Mouse (Mus musculus) midbrain, embryonic 11.5 days (tissue): Measurements from ENCODE around the gene Oprd1. TPM values are rescaled to one million over a fixed set of nuclear protein-coding genes. Genes with fewer than 3 reads are reported as not detected.

Experiments used
- ATAC-seq: fragments of 200-750 bp; cut with Nextera tagmentation; 2 replicates; pipeline ENCODE4 v1.8.0; 2017; ENCODE audit warnings: moderate TSS enrichment, moderate library complexity; ENCODE audit not compliant: low FRiP score
- DNase-seq: peaks from one replicate; pipeline ENCODE4 v3.0.0; 2015; ENCODE audit warnings: low spot score; ENCODE audit errors: missing footprints
- H3K27ac ChIP-seq: fragments of 300-500 bp; sonication (generic); 2 replicates; pipeline ENCODE4 v1.5.1; 2014; ENCODE audit warnings: low read depth, low read length
- H3K27me3 ChIP-seq: fragments of 300-500 bp; sonication (generic); 2 replicates; pipeline ENCODE4 v1.6.1; 2014; ENCODE audit warnings: mild to moderate bottlenecking, low read length, moderate library complexity, mixed read lengths; ENCODE audit not compliant: control insufficient read depth, insufficient read depth
- H3K36me3 ChIP-seq: fragments of 300-500 bp; sonication (generic); 2 replicates; pipeline ENCODE4 v1.6.1; 2014; ENCODE audit warnings: mild to moderate bottlenecking, low read length, moderate library complexity, mixed read lengths; ENCODE audit not compliant: control insufficient read depth, insufficient read depth
- H3K4me1 ChIP-seq: fragments of 300-500 bp; sonication (generic); 2 replicates; pipeline ENCODE4 v1.6.1; 2014; ENCODE audit warnings: low read length; ENCODE audit not compliant: control insufficient read depth, insufficient read depth
- H3K4me2 ChIP-seq: fragments of 300-500 bp; sonication (generic); 2 replicates; pipeline ENCODE4 v1.6.1; 2014; ENCODE audit warnings: mild to moderate bottlenecking, moderate library complexity
- H3K4me3 ChIP-seq: fragments of 300-500 bp; sonication (generic); 2 replicates; pipeline ENCODE4 v1.5.1; 2014; ENCODE audit warnings: low read depth, low read length
- H3K9ac ChIP-seq: fragments of 300-500 bp; sonication (generic); 2 replicates; pipeline ENCODE4 v1.6.1; 2014; ENCODE audit warnings: low read length
- H3K9me3 ChIP-seq: fragments of 300-500 bp; sonication (generic); 2 replicates; pipeline ENCODE4 v1.6.1; 2016; ENCODE audit warnings: low read length; ENCODE audit not compliant: control insufficient read depth
- WGBS: fragments of 180-500 bp; shearing (Covaris S2); extraction: QIAGEN DNeasy Blood & Tissue Kit; methylation state at CpG from one replicate; pipeline ENCODE4 v1.1.7; 2014; 5-methylcytosine and 5-hydroxymethylcytosine counted together
- polyA plus RNA-seq: library from polyadenylated mRNA; unstranded; fragments of >200 nt; fragmentation: Nextera tagmentation; extraction: Ambion mirVana; gene quantifications from 2 replicates; pipeline ENCODE4 v1.2.1, GENCODE M21; 2014

Oprd1 gene
- polyA plus RNA-seq, 1 experiment from 2014 or later = 0.08 TPM

- Histone ChIP-seq H3K9ac (no peak overlapping the region), H3K9me3 (no peaks in the 10 kb centered on the region), H3K36me3 (no peaks in the 10 kb centered on the region), H3K4me2 (no peak overlapping the region), H3K27me3 (no peaks in the 10 kb centered on the region), H3K4me1 (peaks cover 11% of the 10 kb centered on the region), H3K4me3 (no peak overlapping the region), H3K27ac (no peak overlapping the region)
- WGBS = 19% methylated on average over 4 of the region's 4 CpGs
- ATAC-seq = no peak
- peak; percentile 87 for DNase-seq
Observed at GRCm38 (mm10) chr4:132111227-132111626, 33.1 kb downstream of the Oprd1 start.

DNA sequence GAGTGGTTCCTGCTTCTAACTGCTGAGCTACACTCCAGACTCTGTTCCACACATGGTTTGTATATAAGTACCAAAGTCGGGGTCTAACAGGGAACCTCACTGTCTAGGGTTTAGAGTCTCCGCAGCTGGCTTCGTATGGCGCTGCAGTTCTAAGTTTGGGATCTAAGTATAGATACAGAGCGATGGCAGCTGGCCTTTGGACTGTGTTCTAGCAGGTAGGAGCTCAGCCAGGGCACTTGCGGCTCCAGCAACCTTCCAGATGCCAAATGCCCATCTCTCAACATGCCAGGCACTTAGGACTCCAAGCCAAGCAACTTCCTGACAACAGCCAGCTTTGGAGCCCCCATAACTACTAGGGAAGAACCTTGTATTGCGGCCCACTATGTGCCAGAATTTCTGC lies 36.1 kb downstream of the Oprd1 start:
- H3K36me3 ChIP-seq = no peaks in the 10 kb centered on the region
- H3K4me2 ChIP-seq = no peak overlapping the region
- no peak overlapping the region for H3K4me3 ChIP-seq
- H3K27ac ChIP-seq = no peak overlapping the region
- no peak for ATAC-seq
- H3K27me3 ChIP-seq = no peaks in the 10 kb centered on the region
- no peaks in the 10 kb centered on the region for H3K9me3 ChIP-seq
- DNase-seq = peak; percentile 66
- 93% methylated on average over 7 of the region's 7 CpGs for WGBS
- peaks cover 11% of the 10 kb centered on the region for H3K4me1 ChIP-seq
- H3K9ac ChIP-seq = no peak overlapping the region

GRCm38 (mm10) chr4:132101152-132101551 lies 43.1 kb downstream of the Oprd1 start:
- 45% methylated on average over 3 of the region's 3 CpGs for WGBS
- no peaks in the 10 kb centered on the region for H3K27me3 ChIP-seq
- no peak overlapping the region for H3K9ac ChIP-seq
- no peaks in the 10 kb centered on the region for H3K36me3 ChIP-seq
- H3K27ac ChIP-seq = no peak overlapping the region
- no peak overlapping the region for H3K4me2 ChIP-seq
- ATAC-seq (no peak), DNase-seq (no peak)
- no peaks in the 10 kb centered on the region for H3K4me1 ChIP-seq
- no peaks in the 10 kb centered on the region for H3K9me3 ChIP-seq
- H3K4me3 ChIP-seq = no peak overlapping the region

DNA sequence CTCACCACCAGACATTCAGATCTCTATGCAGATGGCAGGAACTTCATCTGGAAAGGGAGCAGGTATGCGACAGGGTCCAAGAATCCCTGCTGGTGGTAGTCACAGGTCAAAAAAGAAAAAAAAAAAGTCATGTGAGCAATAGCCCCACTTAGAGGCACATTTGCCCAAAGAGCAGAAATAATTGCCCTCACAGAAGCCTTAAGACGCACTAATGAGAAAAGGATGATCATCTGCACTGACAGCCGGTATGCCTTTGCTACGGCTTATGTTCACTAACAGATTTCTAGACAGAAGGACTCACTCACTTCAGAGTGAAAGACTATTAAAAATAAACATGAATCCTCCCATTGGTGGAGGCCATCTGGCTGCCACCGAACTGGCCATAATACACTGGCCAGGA lies 44.7 kb downstream of the Oprd1 start:
- Histone ChIP-seq H3K4me3 (no peak overlapping the region), H3K27me3 (no peaks in the 10 kb centered on the region), H3K36me3 (no peaks in the 10 kb centered on the region), H3K9ac (no peak overlapping the region), H3K9me3 (no peaks in the 10 kb centered on the region), H3K4me2 (no peak overlapping the region), H3K27ac (no peak overlapping the region), H3K4me1 (no peaks in the 10 kb centered on the region)
- ATAC-seq = no peak
- WGBS = 77% methylated on average over 5 of the region's 5 CpGs
- DNase-seq = peak; percentile 77

DNA sequence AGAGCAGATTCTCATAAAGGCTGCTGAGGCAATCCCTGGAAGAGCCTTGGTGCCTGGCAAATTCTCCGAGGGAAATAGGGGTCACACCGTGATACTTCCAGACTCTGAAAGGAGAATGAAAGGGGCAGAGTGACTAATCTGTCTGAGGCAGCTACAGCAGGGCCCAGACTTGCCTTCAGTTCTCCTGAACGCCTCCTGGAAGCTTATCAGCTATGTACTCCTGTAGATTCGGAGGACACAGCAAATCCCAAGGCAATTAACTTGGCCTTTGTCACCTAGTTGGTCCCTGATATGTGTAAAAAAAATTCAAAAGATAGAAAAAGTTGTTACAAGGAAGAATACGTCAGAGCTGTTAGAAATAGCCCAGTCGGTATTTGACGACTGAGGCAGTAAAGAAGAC lies 49.2 kb downstream of the Oprd1 start:
- Histone ChIP-seq H3K27ac (no peak overlapping the region), H3K9me3 (no peaks in the 10 kb centered on the region), H3K9ac (no peak overlapping the region), H3K4me1 (no peaks in the 10 kb centered on the region), H3K4me3 (no peak overlapping the region), H3K36me3 (no peaks in the 10 kb centered on the region), H3K27me3 (no peaks in the 10 kb centered on the region), H3K4me2 (no peak overlapping the region)
- DNase-seq (peak; percentile 0), ATAC-seq (no peak)
- 85% methylated on average over 7 of the region's 7 CpGs for WGBS

GRCm38 (mm10) chr4:132093928-132094327 lies 50.4 kb downstream of the Oprd1 start:
- WGBS = 93% methylated on average over 5 of the region's 5 CpGs
- DNase-seq = no peak
- Histone ChIP-seq H3K9ac (no peak overlapping the region), H3K4me1 (no peaks in the 10 kb centered on the region), H3K4me3 (no peak overlapping the region), H3K9me3 (no peaks in the 10 kb centered on the region), H3K36me3 (no peaks in the 10 kb centered on the region), H3K4me2 (no peak overlapping the region), H3K27ac (no peak overlapping the region), H3K27me3 (no peaks in the 10 kb centered on the region)
- ATAC-seq = no peak

GRCm38 (mm10) chr4:132093136-132093535 lies 51.1 kb downstream of the Oprd1 start:
- H3K4me3 ChIP-seq = no peak overlapping the region
- H3K27ac ChIP-seq = no peak overlapping the region
- H3K9ac ChIP-seq = no peak overlapping the region
- H3K4me2 ChIP-seq = no peak overlapping the region
- no peaks in the 10 kb centered on the region for H3K9me3 ChIP-seq
- 79% methylated on average over 6 of the region's 6 CpGs for WGBS
- peak; percentile 66 for DNase-seq
- no peaks in the 10 kb centered on the region for H3K4me1 ChIP-seq
- no peaks in the 10 kb centered on the region for H3K36me3 ChIP-seq
- no peak for ATAC-seq
- H3K27me3 ChIP-seq = no peaks in the 10 kb centered on the region

DNA sequence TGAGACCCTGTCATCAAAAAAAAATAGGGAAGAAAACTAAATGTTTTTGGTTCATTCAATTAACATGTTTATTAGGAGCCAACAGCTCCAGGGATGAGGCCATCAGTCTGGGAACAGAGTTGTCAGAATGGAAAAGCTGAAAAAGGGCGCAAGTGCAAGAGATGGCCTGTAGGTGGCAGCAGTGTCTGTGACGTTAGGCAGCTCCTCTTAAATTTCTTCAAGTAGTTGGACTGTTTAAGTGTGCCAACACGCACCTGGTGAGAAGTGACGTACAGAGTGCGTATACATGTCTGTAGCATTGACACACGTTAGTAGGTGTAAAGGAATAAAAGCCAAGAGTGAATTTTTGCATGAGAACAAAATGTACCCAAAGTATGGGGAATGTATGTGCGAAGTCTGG lies 55.4 kb downstream of the Oprd1 start:
- no peak overlapping the region for H3K27ac ChIP-seq
- no peak overlapping the region for H3K4me3 ChIP-seq
- H3K4me1 ChIP-seq = peaks cover 5% of the 10 kb centered on the region
- ATAC-seq = no peak
- no peaks in the 10 kb centered on the region for H3K36me3 ChIP-seq
- no peaks in the 10 kb centered on the region for H3K27me3 ChIP-seq
- no peak overlapping the region for H3K4me2 ChIP-seq
- no peaks in the 10 kb centered on the region for H3K9me3 ChIP-seq
- no peak overlapping the region for H3K9ac ChIP-seq
- 26% methylated on average over 7 of the region's 7 CpGs for WGBS
- DNase-seq = peak; percentile 95

GRCm38 (mm10) chr4:132085114-132085513 lies 59.2 kb downstream of the Oprd1 start:
- H3K9ac ChIP-seq = no peak overlapping the region
- no peaks in the 10 kb centered on the region for H3K27me3 ChIP-seq
- ATAC-seq (no peak), DNase-seq (no peak)
- no peak overlapping the region for H3K4me2 ChIP-seq
- no peaks in the 10 kb centered on the region for H3K36me3 ChIP-seq
- H3K9me3 ChIP-seq = no peaks in the 10 kb centered on the region
- H3K4me3 ChIP-seq = no peak overlapping the region
- no peak overlapping the region for H3K27ac ChIP-seq
- H3K4me1 ChIP-seq = peaks cover 6% of the 10 kb centered on the region
- WGBS = 83% methylated on average over 7 of the region's 7 CpGs

DNA sequence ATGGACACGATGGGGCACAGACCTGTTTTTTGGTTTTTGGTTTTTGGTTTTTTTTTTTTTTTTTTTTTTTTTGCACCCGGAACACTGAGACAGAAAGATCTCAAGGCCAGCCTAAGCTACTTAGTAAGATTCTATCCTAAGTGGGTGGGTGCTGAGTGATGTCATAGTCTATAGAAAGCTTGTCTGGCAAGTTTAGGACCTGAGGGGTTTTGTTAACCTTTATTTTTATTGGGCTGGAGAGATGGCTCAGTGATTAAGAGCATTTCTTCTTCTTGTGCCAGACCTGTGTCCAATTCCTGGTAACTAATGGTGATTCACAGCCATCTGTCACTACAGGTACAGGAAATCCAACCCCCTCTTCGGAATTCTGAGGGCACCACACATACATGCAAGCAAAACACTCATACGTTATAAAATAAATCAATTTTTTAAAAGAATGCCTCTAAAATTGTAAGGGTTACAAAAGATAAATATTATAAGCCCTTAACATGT lies 63.7 kb downstream of the Oprd1 start:
- Histone ChIP-seq H3K36me3 (no peaks in the 10 kb centered on the region), H3K9me3 (no peaks in the 10 kb centered on the region), H3K27me3 (peaks cover 4% of the 10 kb centered on the region; the same call in 1 of the 2 replicates), H3K4me2 (no peak overlapping the region), H3K9ac (no peak overlapping the region), H3K4me1 (peaks cover 14% of the 10 kb centered on the region), H3K27ac (no peak overlapping the region), H3K4me3 (no peak overlapping the region)
- ATAC-seq (no peak), DNase-seq (no peak)
- WGBS = 71% methylated on average over 4 of the region's 4 CpGs
